Mouse (Mus musculus): Measurements from ENCODE around the gene Cpt1a.

Gene Cpt1a

DNA sequence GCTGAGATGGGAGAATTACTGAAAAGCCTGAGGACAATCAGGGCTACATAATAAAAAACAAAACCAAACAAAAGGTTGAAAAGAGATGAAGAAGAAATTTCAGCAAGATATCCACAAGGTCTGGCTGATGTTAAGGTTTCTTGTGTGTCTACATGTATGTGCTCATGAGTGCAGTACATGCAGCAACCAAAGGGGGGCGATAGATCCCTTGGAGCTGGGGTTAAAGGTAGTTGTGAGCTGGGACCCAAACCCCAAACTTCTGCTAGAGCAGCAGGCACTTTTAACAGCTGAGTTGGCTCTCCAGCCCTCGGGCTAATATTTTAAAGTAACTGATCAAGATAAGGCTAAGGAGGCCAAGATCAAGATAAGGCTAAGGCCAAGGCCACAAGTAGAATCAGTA, 51.9 kb downstream of the Cpt1a start:
- DNase-seq: no peak

- no peak for DNase-seq
Observed at GRCm38 (mm10) chr19:3375945-3376495, 53.9 kb downstream of the Cpt1a start.

DNA sequence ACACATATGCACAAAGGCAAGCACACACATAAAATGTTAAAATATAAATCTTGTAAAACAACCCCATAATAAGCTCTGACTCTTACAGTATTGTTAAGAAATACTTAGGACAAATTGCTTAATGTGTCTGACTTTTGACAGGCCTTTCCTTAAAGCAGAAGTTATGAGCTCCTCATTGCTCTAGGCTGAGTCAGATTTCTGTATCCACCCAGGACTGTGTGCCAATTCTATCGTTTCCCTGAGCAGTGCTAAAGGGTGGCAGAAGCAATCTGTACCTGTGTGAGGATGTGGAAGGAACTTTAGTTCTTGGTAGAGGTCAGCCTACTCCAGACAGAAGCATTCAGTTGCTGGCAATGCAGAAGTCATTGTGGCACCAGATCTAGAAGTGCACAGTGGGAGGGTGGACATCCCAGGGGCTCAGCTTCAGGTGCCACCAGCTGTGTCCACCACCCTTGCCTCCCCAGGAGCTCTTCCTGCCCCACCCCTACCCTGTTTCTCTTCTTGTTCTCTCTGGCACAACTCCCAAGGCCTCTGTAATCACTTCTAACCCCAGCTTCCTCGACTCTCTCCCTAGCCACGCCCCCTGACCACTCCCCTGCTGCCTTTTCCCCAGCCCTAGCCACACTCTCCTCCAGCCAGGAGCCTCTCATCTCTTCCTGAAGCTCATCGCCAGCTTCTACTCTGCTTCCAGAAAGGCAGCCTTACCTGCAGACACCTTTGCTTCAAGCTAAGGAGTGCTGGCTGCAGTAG, 55.0 kb downstream of the Cpt1a start:
- no peak for DNase-seq

DNA sequence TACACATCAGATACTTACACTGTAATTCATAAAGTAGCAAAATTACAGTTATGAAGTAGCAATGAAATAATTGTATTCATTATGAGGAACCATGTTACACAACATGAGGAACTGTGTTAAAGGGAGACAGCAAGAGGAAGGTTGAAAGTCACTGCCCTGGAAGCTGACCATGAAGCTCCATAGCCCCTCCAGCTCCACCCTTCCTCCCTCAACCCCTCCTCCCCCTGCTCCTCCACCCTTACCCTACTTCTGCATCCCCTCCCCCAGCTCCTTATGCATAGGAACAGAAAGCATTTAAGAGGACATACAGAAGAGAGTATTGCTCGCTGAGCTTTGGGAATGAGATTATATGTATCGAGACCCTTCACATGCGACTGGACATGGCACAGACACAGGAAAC, 56.5 kb downstream of the Cpt1a start:
- DNase-seq: no peak

DNA sequence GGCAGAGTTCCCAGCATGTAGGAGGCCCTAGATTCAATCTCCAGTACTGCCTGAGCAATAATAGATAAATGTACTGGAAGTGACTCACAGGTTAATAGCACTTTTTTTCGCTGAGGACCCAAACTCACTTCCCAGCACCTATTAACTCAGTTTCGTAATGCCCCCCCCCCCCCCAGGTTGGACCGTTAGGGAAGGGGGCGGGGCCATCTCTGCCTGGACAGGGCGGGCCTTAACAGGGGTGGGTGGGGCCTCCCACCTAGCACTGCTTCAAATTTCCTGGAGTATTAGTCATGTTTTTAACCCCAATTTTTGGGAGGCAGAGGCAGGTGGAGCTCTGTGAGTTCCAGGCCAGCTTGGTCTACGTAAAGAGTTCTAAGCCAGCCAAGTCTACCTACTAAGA, 65.9 kb downstream of the Cpt1a start:
- no peak for DNase-seq

DNA sequence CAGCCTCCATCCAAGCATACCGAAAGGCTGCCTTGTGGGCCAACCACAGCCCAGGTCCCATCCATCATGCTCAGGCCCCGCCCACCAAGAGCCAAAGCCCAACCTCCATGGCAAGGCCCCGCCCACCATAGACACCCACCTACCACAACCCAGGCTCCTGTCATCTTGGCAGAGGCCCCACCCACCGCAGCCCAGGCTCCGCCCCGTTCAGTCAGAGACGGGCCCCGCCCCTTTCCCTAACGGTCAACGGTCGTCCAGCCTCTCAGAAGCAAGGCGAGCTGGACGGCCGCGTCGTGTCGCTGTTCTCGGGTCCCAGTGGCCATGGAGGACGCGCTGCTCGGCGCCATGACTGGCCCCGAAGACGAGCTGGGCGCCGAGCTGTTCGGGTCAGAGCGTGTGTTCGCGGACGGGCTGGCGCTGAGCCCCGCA, 66.5 kb downstream of the Cpt1a start, which contains the start of gene Tesmin:
TSS of gene Tesmin (plus strand) at position 229 of the 429 bp plus-strand sequence.
- peak; percentile 31 to 56 for DNase-seq

DNA sequence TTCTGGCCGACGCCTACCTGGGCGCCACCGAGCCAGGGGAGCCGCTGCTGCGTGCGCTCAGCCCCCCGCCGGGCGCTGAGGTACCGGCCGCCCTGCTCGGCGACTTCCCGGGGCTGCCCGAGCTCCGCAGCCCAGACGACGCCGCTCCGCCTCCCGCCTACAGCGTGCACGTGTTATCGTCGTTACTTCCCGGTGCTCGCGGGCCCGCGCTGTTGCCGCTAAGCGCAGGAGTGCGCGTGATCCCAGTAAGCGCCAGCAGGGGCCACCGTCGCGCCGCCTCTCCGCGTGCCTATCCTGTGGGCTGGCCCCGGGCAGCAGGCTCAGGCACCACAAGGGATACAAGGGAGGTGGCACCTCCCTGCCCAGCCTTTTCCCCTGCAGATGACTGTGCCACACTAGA, 67.0 kb downstream of the Cpt1a start:
- DNase-seq: peak; percentile 57 to 72

- no peak for DNase-seq
Observed at GRCm38 (mm10) chr19:3392384-3392783, 70.2 kb downstream of the Cpt1a start.

DNA sequence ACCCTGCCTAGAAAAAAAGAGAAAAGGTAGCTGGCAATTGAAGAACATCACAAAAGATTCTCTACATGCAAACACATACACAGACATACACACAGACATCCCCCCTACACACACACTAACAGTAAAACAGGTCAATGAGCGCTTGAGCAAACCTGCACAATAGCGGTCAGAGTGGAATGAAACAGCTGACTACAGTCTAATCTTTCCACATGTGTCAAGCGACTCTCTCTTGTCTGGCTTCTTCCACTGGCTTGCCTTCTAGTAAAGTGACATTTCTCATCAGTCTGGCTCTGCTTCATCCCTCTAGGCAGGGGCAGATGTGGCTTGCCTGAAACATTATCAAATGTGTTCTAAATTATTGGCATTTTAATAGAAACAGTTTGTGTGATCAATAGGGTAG, 72.1 kb downstream of the Cpt1a start:
- no peak for DNase-seq

GRCm38 (mm10) chr19:3400057-3400456, 77.9 kb downstream of the Cpt1a start:
- DNase-seq: no peak

DNA sequence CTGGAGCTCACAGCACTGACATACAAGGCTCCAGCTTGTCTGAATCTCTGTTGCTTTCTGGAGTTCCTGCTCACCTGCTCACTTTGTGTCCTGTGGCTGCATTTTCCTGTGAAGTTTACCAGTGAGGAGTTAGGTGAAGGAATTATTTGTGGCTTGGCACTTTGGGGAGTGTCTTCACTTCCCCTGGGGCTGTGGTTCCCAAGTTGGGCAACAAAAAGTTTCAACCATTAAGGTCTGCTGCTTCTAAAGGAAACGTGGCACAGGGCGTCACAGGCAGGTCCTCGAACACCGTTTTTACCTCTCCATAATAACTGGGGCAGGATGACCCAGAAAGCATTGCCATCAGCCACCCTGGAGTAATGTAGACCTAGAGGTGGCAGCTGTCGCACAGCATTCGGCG, 79.4 kb downstream of the Cpt1a start:
- no peak for DNase-seq

- no peak for DNase-seq
Observed at GRCm38 (mm10) chr19:3401943-3402342, 79.8 kb downstream of the Cpt1a start.

DNA sequence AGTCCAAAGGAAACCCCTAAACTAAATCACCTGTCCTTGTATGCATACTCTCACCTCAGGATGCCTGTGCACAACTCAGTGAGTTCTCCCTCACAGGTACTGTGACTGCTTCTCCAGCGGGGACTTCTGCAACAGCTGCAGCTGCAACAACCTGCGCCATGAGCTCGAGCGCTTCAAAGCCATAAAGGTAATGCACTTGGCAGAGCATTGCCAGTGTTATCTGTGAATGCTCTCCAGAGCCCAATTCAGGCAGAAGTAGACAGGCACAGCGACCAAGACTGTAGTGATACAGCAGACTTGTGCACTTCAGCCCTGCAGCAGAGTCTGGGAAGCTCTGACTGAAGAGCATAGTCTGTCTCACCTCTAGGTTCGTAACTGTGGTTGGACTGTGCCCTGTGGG, 80.3 kb downstream of the Cpt1a start:
- no peak for DNase-seq

GRCm38 (mm10) chr19:3404030-3404429, 81.9 kb downstream of the Cpt1a start:
- no peak for DNase-seq

DNA sequence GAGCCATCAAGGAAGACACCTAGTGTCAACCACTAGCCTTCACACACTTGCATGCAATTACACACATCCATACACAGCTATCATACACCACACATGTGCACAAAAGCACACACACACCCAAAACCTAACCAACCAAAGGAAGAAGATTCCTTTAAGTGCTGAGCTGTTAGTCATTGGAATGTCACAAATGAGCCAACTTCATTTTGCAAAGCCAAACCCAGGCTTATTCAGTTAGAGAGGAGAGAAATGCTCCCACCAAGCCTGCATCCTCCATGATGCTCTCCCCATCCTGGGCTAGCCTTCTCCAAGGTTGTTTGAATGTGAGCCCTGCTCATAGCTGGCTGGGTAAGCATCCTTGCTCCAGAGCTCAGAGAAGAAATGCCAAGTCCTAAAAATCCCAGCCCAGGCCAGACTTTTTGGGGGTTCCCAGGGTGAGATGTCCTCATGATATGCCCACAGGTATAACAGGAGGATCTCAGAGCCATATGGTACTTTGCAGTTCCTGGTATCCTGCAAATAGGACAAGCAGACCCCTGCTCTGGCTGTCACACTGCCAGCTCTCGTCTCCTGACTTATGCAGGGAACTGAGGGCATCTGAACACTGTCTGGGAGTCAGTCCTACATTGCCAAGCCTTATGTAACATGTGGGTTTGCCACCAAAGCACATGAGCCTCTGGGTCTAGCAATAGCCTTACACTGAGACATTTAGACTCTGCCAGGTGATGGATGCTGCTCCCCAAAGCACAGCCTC, 83.6 kb downstream of the Cpt1a start:
- no peak for DNase-seq

DNA sequence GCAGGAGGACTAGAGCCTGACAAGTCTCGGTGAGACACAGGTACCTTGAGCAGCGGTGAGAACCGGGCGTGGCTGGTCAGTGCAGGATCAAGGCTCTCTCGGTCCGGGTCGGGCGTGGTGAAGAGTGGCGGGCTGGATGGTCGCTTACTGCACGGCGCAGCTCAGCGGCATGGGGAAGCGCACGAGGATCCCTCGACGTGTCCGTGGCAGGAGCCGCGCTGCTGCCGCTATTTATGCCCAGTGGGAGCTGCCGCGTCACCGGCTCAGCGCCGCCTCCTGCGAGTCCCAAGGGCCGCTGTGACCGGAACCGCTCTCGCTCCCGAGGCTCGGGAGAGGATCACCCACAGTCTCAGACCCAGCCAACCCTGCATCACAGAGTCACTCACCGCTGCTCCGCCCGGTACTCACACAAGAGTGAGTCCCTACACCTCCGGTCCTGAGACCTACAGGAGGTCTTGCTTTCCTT, 92.2 kb downstream of the Cpt1a start, which contains the start of gene Gal:
TSS of gene Gal (minus strand) at position 277 of the 466 bp plus-strand sequence.
- no peak for DNase-seq

GRCm38 (mm10) chr19:3419251-3419650, 97.1 kb downstream of the Cpt1a start:
- DNase-seq: no peak

GRCm38 (mm10) chr19:3422488-3422887, 100.4 kb downstream of the Cpt1a start:
- DNase-seq: no peak

DNA sequence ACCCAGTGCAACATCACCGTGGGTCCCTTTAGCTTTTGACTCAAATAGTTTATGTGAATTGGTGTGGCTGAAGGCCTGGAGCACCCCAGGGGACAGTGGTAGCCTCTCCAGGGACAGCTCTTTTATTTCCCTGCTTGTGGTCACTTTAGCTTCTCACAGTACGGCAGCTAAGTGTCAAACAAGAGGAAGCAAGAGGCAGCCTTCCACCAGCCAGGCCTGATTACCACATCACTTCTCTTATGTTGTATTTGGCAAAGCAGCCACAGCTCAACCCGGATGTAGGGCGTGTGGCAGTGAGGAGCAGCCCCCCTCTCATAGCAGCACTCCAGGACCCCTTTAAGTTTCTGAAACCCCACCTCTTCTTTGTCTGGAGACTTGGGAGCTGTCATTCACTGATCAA, 100.8 kb downstream of the Cpt1a start:
- no peak for DNase-seq

DNA sequence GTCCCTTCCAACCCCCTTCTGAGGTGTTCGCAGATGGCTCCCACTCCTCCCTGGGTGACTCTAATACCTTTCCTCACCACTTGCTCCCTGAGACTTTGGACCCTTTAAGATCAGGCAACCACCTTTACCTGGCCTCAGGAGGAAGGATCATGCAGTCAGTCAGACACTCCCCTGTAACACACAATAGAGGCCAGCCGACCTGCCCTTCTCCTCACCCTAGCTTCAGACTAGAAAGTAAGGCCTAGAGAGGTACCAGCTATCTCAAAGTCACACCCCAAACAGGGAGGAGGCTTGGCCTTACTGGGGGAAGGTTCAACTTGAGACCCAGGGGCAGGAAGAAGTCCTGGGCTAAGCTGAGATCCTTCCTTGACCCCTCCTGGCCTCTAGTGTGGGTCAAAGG, 102.1 kb downstream of the Cpt1a start:
- DNase-seq: no peak

DNA sequence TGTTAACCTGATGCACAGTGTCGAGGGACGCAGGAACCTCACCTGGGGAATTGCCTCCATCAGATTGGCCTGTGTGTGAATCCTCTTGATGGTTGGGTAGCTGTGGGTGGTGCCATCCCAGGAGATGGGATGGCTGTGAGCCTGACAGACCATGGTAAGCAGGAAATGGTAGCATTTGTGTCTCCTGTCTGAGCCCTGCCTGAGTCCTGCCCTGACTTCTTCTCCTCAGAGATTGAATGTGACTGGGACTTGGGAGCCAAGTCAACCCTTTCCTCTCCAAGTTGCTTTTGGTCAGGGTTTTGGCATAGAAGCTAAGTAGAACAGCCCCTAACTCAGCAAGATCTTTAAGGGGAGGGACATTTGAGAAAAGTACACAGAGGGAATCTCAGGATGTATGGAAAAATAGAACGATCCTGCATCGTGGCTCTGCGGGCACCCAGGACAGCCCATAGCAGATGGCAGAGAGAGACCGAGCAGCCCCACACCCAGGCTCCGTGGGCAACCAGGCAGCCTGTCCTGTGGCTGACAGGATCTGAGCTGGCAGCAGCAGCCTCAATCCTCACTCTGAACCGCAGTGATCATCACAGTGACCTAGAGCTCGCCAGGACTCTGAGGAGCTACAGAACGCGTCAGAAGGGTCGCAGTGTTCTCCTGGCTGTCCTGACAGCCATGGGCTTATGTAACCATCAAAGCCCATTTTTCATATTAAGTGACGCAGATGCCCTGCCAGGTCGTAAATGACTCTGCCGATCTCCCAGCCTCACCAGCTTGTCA, 106.1 kb downstream of the Cpt1a start:
- peak; percentile 14 to 16 for DNase-seq

- no peak for DNase-seq
Observed at GRCm38 (mm10) chr19:3429156-3429816, 107.2 kb downstream of the Cpt1a start.
